Mouse (Mus musculus): ENCODE data around the gene H2al1a. TPM values are rescaled to one million over a fixed set of nuclear protein-coding genes. Genes with fewer than 3 reads are reported as not detected.
"Not testable (repeated sequence)": the region's sequence is repeated elsewhere in the genome, so short reads cannot be mapped to it uniquely, and the experiment has no call there.

Gene H2al1a
- polyA plus RNA-seq, 1 experiment = not detected

GRCm38 (mm10) chrX:11327522-11327921, 28.5 kb downstream of the H2al1a start, which contains the start of gene H2al1j:
Gene H2al1j, plus strand, starts transcription at chrX:11327822.
- not testable (repeated sequence) for DNase-seq (ENCODE audit: extremely low spot score in 1 of 2, low spot score in 1 of 2)

DNA sequence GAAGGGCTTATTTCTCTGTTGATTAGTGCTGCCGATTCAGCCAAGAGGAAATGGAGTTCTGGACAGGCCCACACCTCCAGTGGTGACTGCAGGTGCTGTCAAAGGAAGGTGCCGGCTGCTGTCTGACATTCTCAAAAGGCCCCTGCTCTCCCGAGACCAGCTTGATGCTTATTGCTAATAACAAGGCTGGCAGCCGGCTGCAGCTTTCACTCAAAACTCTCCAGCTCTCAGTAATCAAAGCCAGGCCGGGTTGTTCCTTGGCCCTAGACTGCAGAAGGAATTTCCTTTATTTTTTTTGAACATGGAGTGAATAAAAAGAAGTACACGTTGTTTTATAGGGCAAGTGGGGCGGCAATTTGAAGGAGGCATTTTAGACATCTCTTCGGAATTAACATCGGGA, 46.7 kb downstream of the H2al1a start:
- no peak for DNase-seq (ENCODE audit: extremely low spot score in 1 of 2, low spot score in 1 of 2)

GRCm38 (mm10) chrX:11346756-11347155, 47.7 kb downstream of the H2al1a start:
- DNase-seq (ENCODE audit: extremely low spot score in 1 of 2, low spot score in 1 of 2) = no peak

Other genes with a start within 250 kb of the H2al1a start
- gene H2al1b, start 3.2 kb downstream of the H2al1a start, polyA plus RNA-seq (2012; rRNA removed) = not detected in 2 replicates
- not detected in 2 replicates for gene H2al1c, start 6.4 kb downstream of the H2al1a start, polyA plus RNA-seq (2012; rRNA removed)
- gene H2al1d, start 9.6 kb downstream of the H2al1a start, polyA plus RNA-seq (2012; rRNA removed) = not detected in 2 replicates
- gene H2al1e, start 12.7 kb downstream of the H2al1a start, polyA plus RNA-seq (2012; rRNA removed) = not detected in 2 replicates
- gene H2al1f, start 15.9 kb downstream of the H2al1a start, polyA plus RNA-seq (2012; rRNA removed) = not detected in 2 replicates
- not detected in 2 replicates for gene H2al1g, start 19.0 kb downstream of the H2al1a start, polyA plus RNA-seq (2012; rRNA removed)
- not detected in 2 replicates for gene H2al1h, start 22.2 kb downstream of the H2al1a start, polyA plus RNA-seq (2012; rRNA removed)
- gene H2al1i, start 25.4 kb downstream of the H2al1a start, polyA plus RNA-seq (2012; rRNA removed) = not detected in 2 replicates
- gene H2al1j, start 28.6 kb downstream of the H2al1a start, polyA plus RNA-seq (2012; rRNA removed) = not detected in 2 replicates